Mouse (Mus musculus) gonadal fat pad, adult 2 months (tissue): Measurements from ENCODE around the gene Actr1a. TPM values are rescaled to one million over a fixed set of nuclear protein-coding genes. Genes with fewer than 3 reads are reported as not detected.

ENCODE experiments used
- DNase-seq: peaks from one replicate; pipeline ENCODE4 v3.0.0-alpha.2; 2012; ENCODE audit warnings: low read depth
- polyA plus RNA-seq: library from polyadenylated mRNA; depleted of rRNA; stranded (reverse); fragments of >200 nt; gene quantifications from 2 replicates; pipeline ENCODE4 v1.2.3, GENCODE M21; 2012; rRNA removed

Gene Actr1a
- polyA plus RNA-seq, 1 experiment: 126 TPM

DNA sequence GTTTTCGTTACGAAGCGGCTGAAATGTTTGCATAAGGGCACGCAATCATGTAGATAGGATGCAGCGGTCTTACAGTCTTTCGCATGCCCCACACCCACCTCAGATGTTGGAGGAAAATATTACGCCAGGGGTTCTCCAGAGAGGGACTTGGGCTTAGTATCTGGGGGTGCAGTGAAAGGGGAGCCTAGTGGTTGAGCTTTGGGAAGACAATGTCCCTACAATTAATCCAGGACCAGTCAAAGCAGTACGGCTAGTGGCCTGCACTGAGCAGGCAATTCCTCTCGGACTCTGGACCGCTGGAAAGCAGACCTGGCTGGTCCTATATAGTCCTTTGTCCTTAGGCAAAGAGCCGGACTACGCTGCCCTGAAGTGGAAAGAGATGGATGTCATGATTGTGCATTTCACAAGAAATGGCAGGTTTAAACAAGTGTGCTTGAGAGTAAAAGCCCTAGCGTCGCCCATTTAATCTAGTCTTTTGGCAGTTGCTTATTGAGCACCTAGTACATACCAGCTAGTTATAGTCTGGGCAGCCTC lies 68.0 kb downstream of the Actr1a start:
- no peak for DNase-seq

Other genes with a start within 250 kb of the Actr1a start
- gene Pitx3, start 247.4 kb downstream of the Actr1a start, polyA plus RNA-seq: 0.19 TPM in 1 of 2 replicates, not detected in the other
- gene Gbf1, start 243.2 kb downstream of the Actr1a start, polyA plus RNA-seq: 71.0 and 81.8 TPM in 2 replicates
- 28.8 and 33.4 TPM in 2 replicates for gene Nfkb2, start 91.4 kb downstream of the Actr1a start, polyA plus RNA-seq
- gene Psd, start 68.6 kb downstream of the Actr1a start, polyA plus RNA-seq: 10.3 and 11.1 TPM in 2 replicates
- gene Fbxl15, start 67.6 kb downstream of the Actr1a start, polyA plus RNA-seq: 17.4 and 18.3 TPM in 2 replicates
- 76.6 and 81.1 TPM in 2 replicates for gene Cuedc2, start 57.0 kb downstream of the Actr1a start, polyA plus RNA-seq
- 17.7 and 28.6 TPM in 2 replicates for gene Mfsd13a, start 54.6 kb downstream of the Actr1a start, polyA plus RNA-seq
- gene 2310034G01Rik, start 45.4 kb downstream of the Actr1a start, polyA plus RNA-seq: 4.1 and 4.5 TPM in 2 replicates
- gene Sufu, start 1.1 kb upstream of the Actr1a start, polyA plus RNA-seq: 23.3 and 24.2 TPM in 2 replicates
- gene Trim8, start 106.0 kb upstream of the Actr1a start, polyA plus RNA-seq: 22.4 and 36.0 TPM in 2 replicates
- 31.8 and 38.1 TPM in 2 replicates for gene Arl3, start 177.4 kb upstream of the Actr1a start, polyA plus RNA-seq
- 8.1 and 8.5 TPM in 2 replicates for gene Sfxn2, start 177.6 kb upstream of the Actr1a start, polyA plus RNA-seq
- gene Wbp1l, start 203.3 kb upstream of the Actr1a start, polyA plus RNA-seq: 104 and 142 TPM in 2 replicates